Mouse (Mus musculus): ENCODE measurements around the gene Klf16. TPM values are rescaled to one million over a fixed set of nuclear protein-coding genes. Genes with fewer than 3 reads are reported as not detected.

Gene Klf16
- polyA plus RNA-seq, 1 experiment: 16.0 TPM

DNA sequence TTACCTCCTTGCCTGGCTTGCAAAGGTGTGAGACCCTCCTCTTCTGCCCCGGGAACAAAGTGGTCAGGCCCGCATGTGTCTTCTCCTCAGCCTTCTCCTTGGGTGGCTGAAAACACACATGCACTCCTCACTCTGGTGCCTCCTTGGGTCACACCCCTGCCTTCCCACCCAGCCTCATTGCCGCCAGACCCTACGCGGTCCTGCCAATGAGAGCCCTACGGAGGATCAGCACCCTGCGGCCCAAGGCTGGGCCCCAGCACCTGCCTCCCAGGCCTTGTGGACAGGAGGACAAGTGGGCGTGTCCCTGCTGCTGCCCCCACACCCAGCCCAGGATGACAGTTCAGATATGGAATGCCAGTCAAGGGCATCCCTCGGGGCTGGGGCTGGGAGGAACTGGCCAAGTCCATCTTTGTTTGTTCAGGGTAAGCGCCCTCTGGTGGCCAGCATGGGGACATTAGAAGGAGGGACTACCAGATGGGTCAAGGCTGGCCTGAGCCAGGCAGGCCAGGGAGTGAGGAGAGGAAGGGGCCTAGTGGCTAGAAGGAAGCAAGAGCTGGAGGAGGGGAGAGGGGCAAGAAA, 28.6 kb downstream of the Klf16 start:
- no peak overlapping the region for H3ac ChIP-seq (ENCODE audit: control insufficient read depth, insufficient read length)
- peaks cover 8% of the 10 kb centered on the region for H3K36me3 ChIP-seq (ENCODE audit: control insufficient read depth, insufficient read depth)
- H3K79me2 ChIP-seq (ENCODE audit: control insufficient read depth, insufficient read depth): no peaks in the 10 kb centered on the region
- no peak overlapping the region for H3K4me3 ChIP-seq
- no peaks in the 10 kb centered on the region for H3K27me3 ChIP-seq (ENCODE audit: control insufficient read depth, insufficient read depth, insufficient read length)
- TF ChIP-seq TCF12 (IDR thresholded peaks at IDR 0.05; ENCODE audit: insufficient read depth, poor library complexity, severe bottlenecking) (no peak), SRF (IDR thresholded peaks at IDR 0.05; ENCODE audit: control insufficient read depth, insufficient read length, low read depth) (no peak), POLR2A (IDR thresholded peaks at IDR 0.05; ENCODE audit: insufficient read length, low read depth) (no peak), CEBPB (IDR thresholded peaks at IDR 0.05; ENCODE audit: insufficient read depth, poor library complexity, severe bottlenecking) (no peak), MYOD1 (IDR thresholded peaks at IDR 0.05; ENCODE audit: control insufficient read depth in 1 of 3, insufficient read length in 2 of 3, low read depth in 2 of 3) (no peak), MYOG (IDR thresholded peaks at IDR 0.05; ENCODE audit: control insufficient read depth in 1 of 3, insufficient read depth in 1 of 3, insufficient read length in 2 of 3, low read depth in 2 of 3) (no peak), USF1 (IDR thresholded peaks at IDR 0.05; ENCODE audit: low read depth) (no peak), MAX (IDR thresholded peaks at IDR 0.05; ENCODE audit: low read depth) (no peak), TCF3 (IDR thresholded peaks at IDR 0.05; ENCODE audit: insufficient read length, low read depth) (no peak), POLR2AphosphoS2 (IDR thresholded peaks at IDR 0.05; ENCODE audit: insufficient read length, low read depth) (no peak), E2F4 (IDR thresholded peaks at IDR 0.05; ENCODE audit: insufficient read depth) (no peak), REST (IDR thresholded peaks at IDR 0.05; ENCODE audit: insufficient read depth, insufficient read length) (no peak)
- no peak overlapping the region for H3K4me2 ChIP-seq (ENCODE audit: low read depth)

DNA sequence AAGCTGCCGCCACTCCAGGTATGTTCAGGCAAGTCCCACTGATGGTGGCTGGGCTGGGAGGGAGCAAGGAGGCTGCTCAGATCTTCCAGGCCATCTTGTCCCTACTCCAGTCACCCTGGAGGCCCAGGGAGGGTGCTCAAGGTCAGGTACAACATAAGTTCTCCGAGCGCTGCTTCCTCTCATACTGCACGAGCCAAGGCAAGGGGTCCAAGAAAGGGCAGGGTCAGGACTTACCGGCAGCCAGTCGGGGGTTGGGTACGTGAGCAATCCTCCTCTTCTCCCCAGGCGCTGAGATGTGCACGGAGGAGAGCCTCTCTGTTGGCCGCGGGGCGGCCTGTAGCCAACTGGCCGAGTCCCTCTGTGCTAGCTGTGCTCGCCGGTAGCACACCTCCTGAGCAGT, 29.6 kb downstream of the Klf16 start:
- Histone ChIP-seq H3K4me3 (no peak overlapping the region), H3K27me3 (ENCODE audit: control insufficient read depth, insufficient read depth, insufficient read length) (no peaks in the 10 kb centered on the region), H3ac (ENCODE audit: control insufficient read depth, insufficient read length) (no peak overlapping the region), H3K79me2 (ENCODE audit: control insufficient read depth, insufficient read depth) (no peaks in the 10 kb centered on the region), H3K36me3 (ENCODE audit: control insufficient read depth, insufficient read depth) (peaks cover 12% of the 10 kb centered on the region), H3K4me2 (ENCODE audit: low read depth) (no peak overlapping the region)
- no peak for TF ChIP-seq MYOG (IDR thresholded peaks at IDR 0.05; ENCODE audit: control insufficient read depth in 1 of 3, insufficient read depth in 1 of 3, insufficient read length in 2 of 3, low read depth in 2 of 3)
- no peak for TF ChIP-seq TCF12 (IDR thresholded peaks at IDR 0.05; ENCODE audit: insufficient read depth, poor library complexity, severe bottlenecking)
- no peak for TF ChIP-seq CEBPB (IDR thresholded peaks at IDR 0.05; ENCODE audit: insufficient read depth, poor library complexity, severe bottlenecking)
- no peak for TF ChIP-seq SRF (IDR thresholded peaks at IDR 0.05; ENCODE audit: control insufficient read depth, insufficient read length, low read depth)
- no peak for TF ChIP-seq REST (IDR thresholded peaks at IDR 0.05; ENCODE audit: insufficient read depth, insufficient read length)
- TF ChIP-seq TCF3 (IDR thresholded peaks at IDR 0.05; ENCODE audit: insufficient read length, low read depth): no peak
- TF ChIP-seq E2F4 (IDR thresholded peaks at IDR 0.05; ENCODE audit: insufficient read depth): no peak
- no peak for TF ChIP-seq USF1 (IDR thresholded peaks at IDR 0.05; ENCODE audit: low read depth)
- TF ChIP-seq POLR2AphosphoS2 (IDR thresholded peaks at IDR 0.05; ENCODE audit: insufficient read length, low read depth): no peak
- no peak for TF ChIP-seq MAX (IDR thresholded peaks at IDR 0.05; ENCODE audit: low read depth)
- TF ChIP-seq MYOD1 (IDR thresholded peaks at IDR 0.05; ENCODE audit: control insufficient read depth in 1 of 3, insufficient read length in 2 of 3, low read depth in 2 of 3): no peak
- TF ChIP-seq POLR2A (IDR thresholded peaks at IDR 0.05; ENCODE audit: insufficient read length, low read depth): no peak

- no peak overlapping the region for H3K4me2 ChIP-seq (ENCODE audit: low read depth)
- H3K36me3 ChIP-seq (ENCODE audit: control insufficient read depth, insufficient read depth): peaks cover 12% of the 10 kb centered on the region
- H3K4me3 ChIP-seq: no peak overlapping the region
- no peaks in the 10 kb centered on the region for H3K79me2 ChIP-seq (ENCODE audit: control insufficient read depth, insufficient read depth)
- no peaks in the 10 kb centered on the region for H3K27me3 ChIP-seq (ENCODE audit: control insufficient read depth, insufficient read depth, insufficient read length)
- TF ChIP-seq CEBPB (IDR thresholded peaks at IDR 0.05; ENCODE audit: insufficient read depth, poor library complexity, severe bottlenecking) (no peak), POLR2A (IDR thresholded peaks at IDR 0.05; ENCODE audit: insufficient read length, low read depth) (no peak), USF1 (IDR thresholded peaks at IDR 0.05; ENCODE audit: low read depth) (no peak), POLR2AphosphoS2 (IDR thresholded peaks at IDR 0.05; ENCODE audit: insufficient read length, low read depth) (no peak)
- H3ac ChIP-seq (ENCODE audit: control insufficient read depth, insufficient read length): no peak overlapping the region
Observed at GRCm38 (mm10) chr10:80546945-80547344, 30.2 kb downstream of the Klf16 start.

GRCm38 (mm10) chr10:80545590-80545989, 31.5 kb downstream of the Klf16 start:
- Histone ChIP-seq H3ac (ENCODE audit: control insufficient read depth, insufficient read length) (no peak overlapping the region), H3K4me3 (no peak overlapping the region), H3K36me3 (ENCODE audit: control insufficient read depth, insufficient read depth) (peaks cover 12% of the 10 kb centered on the region), H3K27me3 (ENCODE audit: control insufficient read depth, insufficient read depth, insufficient read length) (no peaks in the 10 kb centered on the region), H3K79me2 (ENCODE audit: control insufficient read depth, insufficient read depth) (no peaks in the 10 kb centered on the region), H3K4me2 (ENCODE audit: low read depth) (no peak overlapping the region)
- TF ChIP-seq CEBPB (IDR thresholded peaks at IDR 0.05; ENCODE audit: insufficient read depth, poor library complexity, severe bottlenecking) (no peak), TCF3 (IDR thresholded peaks at IDR 0.05; ENCODE audit: insufficient read length, low read depth) (no peak), SRF (IDR thresholded peaks at IDR 0.05; ENCODE audit: control insufficient read depth, insufficient read length, low read depth) (no peak), E2F4 (IDR thresholded peaks at IDR 0.05; ENCODE audit: insufficient read depth) (no peak), MYOG (IDR thresholded peaks at IDR 0.05; ENCODE audit: control insufficient read depth in 1 of 3, insufficient read depth in 1 of 3, insufficient read length in 2 of 3, low read depth in 2 of 3) (no peak), REST (IDR thresholded peaks at IDR 0.05; ENCODE audit: insufficient read depth, insufficient read length) (no peak), MYOD1 (IDR thresholded peaks at IDR 0.05; ENCODE audit: control insufficient read depth in 1 of 3, insufficient read length in 2 of 3, low read depth in 2 of 3) (no peak), TCF12 (IDR thresholded peaks at IDR 0.05; ENCODE audit: insufficient read depth, poor library complexity, severe bottlenecking) (no peak), POLR2AphosphoS2 (IDR thresholded peaks at IDR 0.05; ENCODE audit: insufficient read length, low read depth) (no peak), MAX (IDR thresholded peaks at IDR 0.05; ENCODE audit: low read depth) (no peak)

DNA sequence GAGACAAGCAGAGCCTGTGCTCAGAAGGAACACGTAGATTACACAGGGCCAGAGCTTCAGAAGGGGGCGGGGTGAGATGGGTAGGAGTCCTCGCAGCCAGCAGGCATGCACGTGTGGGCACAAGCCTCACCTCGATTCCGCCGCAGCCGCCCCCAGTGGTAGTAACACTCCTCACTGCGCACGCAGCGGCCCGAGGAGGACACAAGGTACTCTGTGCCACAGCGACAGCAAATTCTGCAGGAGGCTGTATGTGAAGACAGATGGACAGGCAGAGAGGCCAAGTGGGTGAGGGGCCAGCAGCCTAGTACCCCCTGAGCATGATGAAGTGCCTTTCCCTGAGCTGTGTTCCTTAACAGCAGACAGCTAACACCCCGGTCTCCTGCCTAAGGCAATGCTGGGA, 33.2 kb downstream of the Klf16 start:
- TF ChIP-seq MAX (IDR thresholded peaks at IDR 0.05; ENCODE audit: low read depth): no peak
- TF ChIP-seq REST (IDR thresholded peaks at IDR 0.05; ENCODE audit: insufficient read depth, insufficient read length): no peak
- no peak for TF ChIP-seq TCF3 (IDR thresholded peaks at IDR 0.05; ENCODE audit: insufficient read length, low read depth)
- TF ChIP-seq MYOG (IDR thresholded peaks at IDR 0.05; ENCODE audit: control insufficient read depth in 1 of 3, insufficient read depth in 1 of 3, insufficient read length in 2 of 3, low read depth in 2 of 3): no peak
- no peak for TF ChIP-seq CEBPB (IDR thresholded peaks at IDR 0.05; ENCODE audit: insufficient read depth, poor library complexity, severe bottlenecking)
- TF ChIP-seq TCF12 (IDR thresholded peaks at IDR 0.05; ENCODE audit: insufficient read depth, poor library complexity, severe bottlenecking): no peak
- no peak for TF ChIP-seq POLR2A (IDR thresholded peaks at IDR 0.05; ENCODE audit: insufficient read length, low read depth)
- no peak for TF ChIP-seq MYOD1 (IDR thresholded peaks at IDR 0.05; ENCODE audit: control insufficient read depth in 1 of 3, insufficient read length in 2 of 3, low read depth in 2 of 3)
- TF ChIP-seq E2F4 (IDR thresholded peaks at IDR 0.05; ENCODE audit: insufficient read depth): no peak
- no peak for TF ChIP-seq USF1 (IDR thresholded peaks at IDR 0.05; ENCODE audit: low read depth)
- no peak for TF ChIP-seq POLR2AphosphoS2 (IDR thresholded peaks at IDR 0.05; ENCODE audit: insufficient read length, low read depth)
- no peak for TF ChIP-seq SRF (IDR thresholded peaks at IDR 0.05; ENCODE audit: control insufficient read depth, insufficient read length, low read depth)
- Histone ChIP-seq H3K27me3 (ENCODE audit: control insufficient read depth, insufficient read depth, insufficient read length) (no peaks in the 10 kb centered on the region), H3K79me2 (ENCODE audit: control insufficient read depth, insufficient read depth) (no peaks in the 10 kb centered on the region), H3K4me2 (ENCODE audit: low read depth) (no peak overlapping the region), H3K4me3 (no peak overlapping the region), H3ac (ENCODE audit: control insufficient read depth, insufficient read length) (no peak overlapping the region), H3K36me3 (ENCODE audit: control insufficient read depth, insufficient read depth) (peaks cover 12% of the 10 kb centered on the region)

Data from myocyte (in vitro differentiated cells).